Mouse (Mus musculus) frontal cortex, postnatal 10 days (tissue): ENCODE results near the gene Prdm15.

ENCODE experiments used
- DNase-seq, 2 experiments: peaks; one replicate each; pipeline ENCODE4 v3.0.0; 2022; ENCODE audit warnings: low spot score in 2 of 2, mixed read lengths in 1 of 2

Gene Prdm15

GRCm38 (mm10) chr16:97752316-97752941 is 99.2 kb downstream of the Prdm15 start:
- DNase-seq: no peak

GRCm38 (mm10) chr16:97751884-97752283 is 99.8 kb downstream of the Prdm15 start:
- DNase-seq: no peak

GRCm38 (mm10) chr16:97748421-97748820 is 103.2 kb downstream of the Prdm15 start:
- no peak for DNase-seq
